Mouse (Mus musculus) layer of hippocampus, postnatal 25 days (tissue): ENCODE data around the gene Sar1b. TPM values are rescaled to one million over a fixed set of nuclear protein-coding genes. Genes with fewer than 3 reads are reported as not detected.

Experiments
- DNase-seq, 2 experiments: peaks; one replicate each; pipeline ENCODE4 v3.0.0; 2022; ENCODE audit warnings: mixed read lengths in 2 of 2, low spot score in 1 of 2; ENCODE audit errors: extremely low spot score in 1 of 2
- total RNA-seq, 2 experiments: library from RNA; stranded (reverse); gene quantifications; 2 replicates each; pipeline ENCODE4 v1.2.3; 2021

The Sar1b gene
- total RNA-seq, 2 experiments from 2014 or later = 68.7 to 72.7 TPM

DNA sequence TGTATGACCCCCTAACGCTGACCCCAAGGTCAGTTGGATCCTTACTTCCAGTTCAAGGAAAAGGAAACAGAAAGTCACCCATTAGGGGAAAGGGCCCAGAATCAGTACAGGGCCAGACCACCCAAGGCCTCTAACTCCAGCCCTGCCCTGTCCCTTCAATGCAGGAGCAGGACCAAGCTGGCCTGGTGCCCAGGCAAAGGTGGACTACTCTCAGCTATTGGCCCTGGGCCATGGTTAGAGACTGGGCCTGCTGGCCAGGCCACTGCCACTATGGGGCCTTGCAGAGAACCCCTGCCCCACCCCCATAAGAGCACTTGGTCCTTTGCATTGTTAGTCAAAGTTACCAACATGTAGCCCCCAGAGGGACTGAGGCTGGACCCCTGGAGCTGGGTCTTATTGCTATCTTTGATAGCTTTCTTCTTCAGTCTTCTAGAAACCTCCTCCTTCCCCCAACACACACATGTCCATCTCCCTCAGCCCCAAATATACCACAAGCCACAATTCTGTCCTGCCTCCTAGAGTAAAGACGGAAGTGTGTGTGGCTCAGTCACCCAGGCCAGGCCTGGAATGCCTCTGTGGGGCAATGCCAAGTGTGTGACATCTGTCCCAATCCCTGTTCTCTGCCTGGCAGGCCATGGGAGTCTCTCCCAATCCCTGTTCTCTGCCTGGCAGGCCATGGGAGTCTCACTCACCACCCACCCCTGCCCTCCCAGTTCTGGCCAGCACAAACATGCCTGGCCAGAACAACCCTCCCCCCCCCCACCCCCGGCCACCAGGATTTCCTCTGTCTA lies 60.7 kb downstream of the Sar1b start:
- DNase-seq = no peak

DNA sequence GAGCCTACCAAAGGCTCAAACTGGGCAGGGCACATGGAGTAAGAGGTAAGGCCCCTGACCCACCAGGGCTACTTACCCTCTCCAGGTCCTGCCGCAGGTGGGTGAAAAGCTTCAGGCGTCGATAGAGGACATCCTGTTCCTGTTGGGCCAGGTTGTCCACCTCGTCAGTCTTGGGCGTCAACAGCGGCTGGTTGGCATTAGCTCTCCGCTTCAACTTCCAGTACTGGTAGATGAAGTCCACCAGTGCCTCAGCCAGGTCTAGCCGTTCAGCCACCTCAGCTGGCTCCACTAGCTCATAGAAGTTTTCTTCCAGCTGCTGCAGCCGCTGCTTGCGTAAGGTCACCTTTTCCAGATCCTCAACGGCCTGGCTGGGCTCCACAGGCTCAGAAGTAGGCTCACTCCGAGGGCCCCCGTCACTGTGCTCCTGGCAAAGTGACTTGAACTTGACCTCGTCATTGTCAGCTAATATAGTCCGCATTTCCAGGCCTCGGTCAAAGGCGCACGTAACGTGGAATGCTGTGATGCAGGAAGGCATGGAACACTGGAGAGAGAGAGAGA lies 61.5 kb downstream of the Sar1b start:
- no peak for DNase-seq

GRCm38 (mm10) chr11:51831962-51832909 lies 68.7 kb downstream of the Sar1b start:
- DNase-seq = no peak

DNA sequence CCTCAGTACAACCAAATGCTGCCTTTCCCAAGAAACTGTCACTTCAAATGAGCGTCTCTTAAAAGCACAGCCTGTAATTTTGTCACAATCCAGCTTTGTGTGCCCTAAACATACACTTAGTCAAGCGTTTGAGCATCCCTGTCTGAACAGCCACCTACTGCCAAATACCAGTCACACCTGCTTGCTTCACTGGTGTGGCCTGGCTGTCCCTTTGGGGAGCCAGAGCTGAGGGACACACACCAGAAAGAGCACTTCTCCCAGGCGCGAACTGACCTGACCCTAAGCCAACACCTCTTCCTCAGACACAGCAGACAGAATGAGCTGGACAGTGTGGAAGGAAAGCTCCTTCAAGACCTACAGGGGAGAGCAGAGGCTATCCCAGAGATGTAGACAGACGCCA lies 69.5 kb downstream of the Sar1b start:
- DNase-seq = no peak

GRCm38 (mm10) chr11:51833393-51834066 lies 70.0 kb downstream of the Sar1b start:
- no peak for DNase-seq

GRCm38 (mm10) chr11:51834067-51834411 lies 70.6 kb downstream of the Sar1b start:
- no peak for DNase-seq

GRCm38 (mm10) chr11:51835598-51835997 lies 72.1 kb downstream of the Sar1b start:
- DNase-seq = no peak

DNA sequence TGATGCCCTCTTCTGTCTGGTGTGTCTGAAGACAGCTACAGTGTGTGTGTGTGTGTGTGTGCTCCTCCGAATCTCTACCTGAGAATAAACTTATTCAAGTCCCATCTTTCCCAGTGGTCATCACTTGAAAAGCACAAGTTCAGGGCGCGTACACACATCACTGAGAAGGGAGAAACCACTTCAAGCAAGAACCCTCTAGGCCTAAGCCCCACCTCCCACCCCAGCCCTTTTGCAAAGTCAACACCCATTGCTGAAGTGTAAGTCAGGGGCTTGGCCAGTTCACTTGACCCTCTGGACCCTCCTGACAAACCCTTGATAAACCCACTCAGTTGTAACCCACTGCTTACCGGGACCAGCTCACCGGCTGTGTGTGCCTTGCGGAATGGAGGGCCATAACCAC lies 73.0 kb downstream of the Sar1b start:
- no peak for DNase-seq

DNA sequence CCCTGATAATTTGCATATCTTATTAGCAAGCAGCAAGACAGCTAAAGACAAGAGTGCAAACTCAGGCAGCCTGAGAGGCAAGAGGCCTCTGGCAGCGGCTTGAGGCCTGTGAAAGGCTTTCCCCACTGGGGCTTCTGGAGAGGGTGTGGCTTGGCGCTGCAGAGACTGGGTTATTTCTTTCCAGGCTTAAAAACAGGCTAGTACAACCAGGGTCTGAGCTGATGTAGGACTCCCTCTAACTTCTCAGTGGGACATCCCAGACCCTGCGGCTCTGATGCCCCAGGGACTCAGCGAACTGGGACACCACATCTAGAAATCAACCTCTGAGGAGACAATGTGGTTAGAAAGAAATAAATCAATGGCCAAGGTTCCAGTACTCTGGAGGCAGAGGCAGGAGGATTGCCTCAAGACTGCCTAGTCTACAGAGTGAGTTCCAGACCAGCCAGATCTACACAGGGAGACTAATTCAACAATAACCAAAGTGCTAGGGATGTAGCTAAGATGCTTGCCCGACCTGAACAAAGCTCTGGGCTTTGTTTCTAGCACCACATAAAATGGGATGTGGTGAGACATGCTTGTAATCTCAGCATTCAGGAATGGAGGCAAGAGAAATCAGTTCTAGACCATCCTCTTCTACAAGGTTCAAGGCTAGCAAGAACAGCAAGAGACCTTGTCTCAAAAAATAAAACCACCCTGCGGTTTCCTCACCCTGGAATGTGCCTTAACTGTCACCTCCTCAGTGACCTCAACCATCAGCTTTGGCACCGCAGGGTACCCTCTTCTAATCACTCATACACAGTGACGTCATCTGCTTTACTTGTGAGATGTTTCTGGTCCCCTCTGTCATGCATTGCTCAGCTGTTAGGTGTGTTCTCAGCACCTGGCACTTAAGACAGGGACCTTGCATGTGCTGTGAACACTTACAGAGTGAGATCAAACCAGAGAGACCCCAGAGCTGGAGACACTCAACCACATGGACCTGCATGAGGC lies 74.0 kb downstream of the Sar1b start:
- no peak for DNase-seq

DNA sequence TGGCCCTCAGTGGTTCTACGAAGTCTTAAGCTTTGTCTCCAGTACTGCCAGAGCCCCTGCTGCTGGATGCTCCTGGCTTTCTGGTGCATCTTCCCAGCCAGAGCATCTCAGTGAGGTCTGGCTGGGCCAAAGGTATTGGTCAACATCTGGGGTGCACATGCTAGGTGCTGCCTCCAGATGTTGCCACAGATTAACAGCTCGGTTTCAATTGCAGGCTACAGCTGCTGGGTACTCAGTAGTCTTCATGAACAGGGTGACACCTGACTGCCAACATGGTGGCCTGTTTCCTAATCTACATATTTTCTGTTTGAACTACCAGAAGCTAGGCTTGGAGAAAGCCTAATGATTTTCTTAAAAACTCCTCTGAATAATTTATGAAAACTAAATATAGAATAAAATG lies 75.6 kb downstream of the Sar1b start:
- no peak for DNase-seq

GRCm38 (mm10) chr11:51839973-51840372 lies 76.5 kb downstream of the Sar1b start:
- DNase-seq = no peak

DNA sequence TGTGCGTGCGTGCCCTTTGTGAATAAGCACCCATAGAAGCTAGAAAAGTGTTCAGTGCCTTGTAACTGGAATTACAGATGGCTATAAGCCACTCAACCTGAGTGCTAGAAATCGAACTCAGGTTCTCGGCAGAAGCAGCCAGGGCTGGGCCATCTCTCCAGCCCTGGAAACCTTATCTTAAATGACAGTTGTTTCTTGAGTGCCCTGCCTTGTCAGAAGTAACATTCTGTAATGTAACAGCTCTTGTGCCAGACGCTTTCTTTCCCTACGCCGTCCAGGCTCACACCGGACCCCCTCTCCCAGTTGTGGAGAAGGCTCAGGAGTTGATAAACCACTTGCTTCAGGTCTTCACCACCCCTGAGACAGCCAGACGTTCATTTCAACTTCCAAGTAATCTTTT lies 77.2 kb downstream of the Sar1b start:
- no peak for DNase-seq

GRCm38 (mm10) chr11:51841149-51841548 lies 77.7 kb downstream of the Sar1b start:
- no peak for DNase-seq

Other genes with a start within 250 kb of the Sar1b start
- gene Phykpl, start 178.9 kb upstream of the Sar1b start, total RNA-seq = 1 to 10 TPM; 5.6 to 8.1 TPM
- 100 to 1,000 TPM; 154 to 161 TPM for gene Hnrnpab, start 156.8 kb upstream of the Sar1b start, total RNA-seq
- gene Nhp2, start 144.0 kb upstream of the Sar1b start, total RNA-seq = 10 to 100 TPM; 46.7 to 48.7 TPM
- gene Rmnd5b, start 127.8 kb upstream of the Sar1b start, total RNA-seq = 10 to 100 TPM; 62.3 to 65.9 TPM
- gene N4bp3, start 112.8 kb upstream of the Sar1b start, total RNA-seq = 10 to 100 TPM; 12.1 to 12.4 TPM
- 1 to 10 TPM; 1.2 to 1.3 TPM for gene D930048N14Rik, start 112.7 kb upstream of the Sar1b start, total RNA-seq
- 10 to 100 TPM; 36.6 to 44.4 TPM for gene 0610009B22Rik, start 74.8 kb upstream of the Sar1b start, total RNA-seq
- 10 to 100 TPM; 15.3 to 22.0 TPM for gene Sec24a, start 53 bp upstream of the Sar1b start, total RNA-seq
- gene Jade2, start 94.0 kb downstream of the Sar1b start, total RNA-seq = 10 to 100 TPM; 28.4 to 29.7 TPM
- 10 to 100 TPM; 32.7 to 35.0 TPM for gene Cdkn2aipnl, start 204.0 kb downstream of the Sar1b start, total RNA-seq
- 100 to 1,000 TPM; 187 to 191 TPM for gene Ube2b, start 237.1 kb downstream of the Sar1b start, total RNA-seq
- 10 to 100 TPM; 14.2 to 17.3 TPM for gene Cdkl3, start 240.5 kb downstream of the Sar1b start, total RNA-seq